Mouse (Mus musculus) CH12F3 (cell line): ENCODE measurements around the gene Ints5.
"Not testable (repeated sequence)": the region's sequence is repeated elsewhere in the genome, so short reads cannot be mapped to it uniquely, and the experiment has no call there.

Experiments
- in situ Hi-C: fragments of 300-500 bp; cut with MboI; formaldehyde crosslinking; loops from 2 replicates; pipeline ENCODE4 v1.14.3; 2020; ENCODE audit warnings: low sequenced_read_pairs

Ints5 gene

DNA sequence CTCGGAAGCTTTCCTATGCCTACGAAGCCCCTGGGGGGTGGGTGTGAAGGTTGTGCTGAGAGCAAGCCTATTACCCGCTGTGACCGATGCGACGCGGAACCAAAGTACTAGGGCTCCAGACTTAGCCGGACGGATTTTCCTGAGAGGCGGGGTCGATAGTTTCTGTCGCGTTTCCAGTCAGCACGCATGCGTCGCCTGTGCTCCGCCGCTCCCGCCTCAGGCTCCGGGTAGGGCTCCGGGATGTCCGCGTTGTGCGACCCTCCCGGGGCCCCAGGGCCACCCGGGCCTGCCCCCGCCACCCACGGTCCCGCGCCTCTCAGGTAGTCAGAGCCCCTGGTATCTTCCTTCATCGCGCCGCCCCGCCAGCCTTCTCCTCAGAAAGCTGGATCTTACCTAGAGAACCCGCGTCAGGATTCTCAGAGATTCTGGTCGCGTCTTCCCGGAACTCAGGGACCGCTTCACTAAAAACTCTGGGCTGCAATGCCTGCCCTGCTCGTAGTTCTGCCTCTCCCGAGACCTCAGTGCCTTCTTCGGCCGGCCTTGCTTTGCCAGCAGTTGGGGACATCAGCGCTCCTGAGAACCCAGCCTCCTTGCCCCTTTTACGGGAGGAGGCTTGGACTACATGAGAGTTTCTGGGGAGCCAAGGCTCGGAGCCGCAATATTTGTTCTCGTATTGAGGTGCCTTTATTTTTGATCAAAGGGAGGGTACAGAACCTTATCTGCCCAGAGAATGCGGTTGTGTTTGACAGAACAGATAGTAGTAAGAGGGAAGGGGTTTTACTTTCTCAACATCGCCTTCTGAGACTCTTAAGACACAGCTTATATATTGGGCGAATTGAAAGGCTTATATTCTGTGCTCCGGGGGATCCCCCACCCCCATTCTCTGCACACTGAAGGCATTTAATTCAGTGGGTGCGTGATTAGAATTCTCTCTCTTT is at the start of gene Ints5:
Ints5 (plus strand) TSS at position 177 of the 938 bp plus-strand sequence.
- in situ Hi-C loops, result no loop called here

DNA sequence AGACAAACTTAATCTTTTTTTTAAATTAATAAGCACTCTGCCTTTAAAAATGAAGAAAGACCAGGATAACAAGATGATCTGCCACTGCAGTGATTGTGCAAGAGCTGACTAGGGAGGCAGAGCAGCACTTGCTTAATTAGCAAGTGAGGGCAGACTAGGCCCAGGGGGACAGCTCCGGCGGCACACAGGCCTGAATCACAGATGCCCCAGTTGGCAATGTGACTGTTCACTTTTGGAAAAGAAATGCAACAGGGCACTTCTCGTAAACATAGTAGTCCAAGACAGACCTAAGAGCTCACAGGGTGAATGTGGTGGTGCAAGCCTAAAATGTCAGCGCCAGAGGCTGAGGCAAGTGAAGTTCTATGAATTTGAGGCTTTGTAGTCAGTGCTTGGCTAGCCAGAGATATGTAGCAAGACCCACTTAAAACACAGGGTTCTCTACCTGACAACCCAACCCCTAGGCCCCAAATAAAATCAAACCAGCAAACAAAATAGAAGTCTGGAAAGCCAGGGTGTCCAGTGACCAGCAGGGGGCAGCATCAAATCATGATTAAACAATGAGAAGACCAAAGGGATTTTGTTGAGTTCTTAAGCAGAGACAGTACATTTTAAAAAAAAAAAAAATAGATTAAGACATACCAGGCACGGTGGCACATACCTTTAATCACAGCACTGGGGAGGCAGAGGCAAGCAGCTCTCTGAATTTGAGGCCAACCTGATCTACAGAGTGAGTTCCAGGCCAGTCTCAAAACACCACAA is 48.3 kb upstream of the Ints5 start:
- in situ Hi-C loops, result loop anchor here (10.0 kb wide), 1 partner anchor 270 kb away; no protein-coding TSS in a partner anchor

DNA sequence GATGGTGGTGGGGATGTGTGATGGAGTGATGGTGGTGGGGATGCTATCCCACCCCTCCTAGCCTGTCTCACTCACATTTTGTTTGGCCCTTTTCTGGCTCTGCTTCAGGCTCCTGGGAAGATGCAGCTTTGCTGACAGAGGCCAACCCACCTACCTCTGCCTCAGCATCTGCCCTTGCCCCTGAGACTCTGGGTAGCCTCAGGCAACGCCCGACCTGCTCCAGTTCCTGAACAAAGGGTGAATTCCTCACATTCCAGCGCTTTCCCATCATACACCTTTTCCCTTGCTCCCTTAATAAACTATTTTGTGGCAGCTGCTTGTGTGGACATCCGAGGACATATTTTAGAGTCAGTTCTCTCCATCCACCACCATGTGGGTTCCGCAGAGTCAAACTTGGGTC is 44.4 kb upstream of the Ints5 start:
- in situ Hi-C loops, result loop anchor here (10.0 kb wide), 1 partner anchor 266 kb away; no protein-coding TSS in a partner anchor

DNA sequence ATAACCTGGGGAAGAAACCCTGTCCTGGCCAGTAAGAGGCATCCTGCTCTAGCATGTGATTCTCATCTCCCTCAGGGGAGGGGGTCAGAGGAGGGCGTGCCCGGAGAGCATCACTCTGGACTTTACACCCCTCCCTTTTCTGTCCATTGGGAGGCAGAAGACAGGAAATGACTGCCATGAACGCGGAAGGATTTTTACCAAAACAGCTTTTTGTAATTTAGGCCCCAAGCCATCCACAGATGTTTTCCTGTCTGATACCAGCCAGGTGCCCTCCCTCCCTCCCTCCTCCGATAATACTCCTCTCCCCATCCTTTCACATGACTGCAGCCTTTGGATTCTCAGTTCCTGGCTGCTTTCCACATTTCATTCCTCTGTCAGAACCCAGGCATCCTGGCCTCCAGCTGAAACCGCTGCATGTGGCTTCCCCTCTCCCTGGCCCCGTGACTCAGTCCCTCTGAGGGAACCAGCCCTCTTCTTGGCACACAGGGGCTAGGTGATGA is 42.4 kb upstream of the Ints5 start, which contains the start of gene Lrrn4cl:
Lrrn4cl (plus strand) TSS at position 367 of the 500 bp plus-strand sequence.
- in situ Hi-C loops, result no loop called here

DNA sequence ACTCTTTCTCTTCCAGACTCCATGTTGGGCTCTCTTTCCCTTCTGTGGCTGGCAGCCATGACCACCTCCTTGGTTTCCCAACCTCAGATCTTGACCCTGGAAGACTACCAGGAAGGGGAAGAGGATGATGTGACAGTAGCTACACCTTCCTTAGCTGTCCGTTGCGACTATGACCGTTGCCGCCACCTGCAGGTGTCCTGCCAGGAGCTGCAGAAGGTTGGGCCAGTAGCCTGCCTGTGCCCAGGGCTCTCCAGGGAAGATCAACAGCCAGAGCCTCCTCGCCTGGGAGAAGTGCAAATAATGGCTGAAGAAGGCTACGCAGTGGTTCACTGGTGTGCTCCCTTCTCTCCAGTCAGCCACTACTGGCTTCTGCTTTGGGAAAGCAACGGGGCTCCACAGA is 41.2 kb upstream of the Ints5 start:
- in situ Hi-C loops, result no loop called here

DNA sequence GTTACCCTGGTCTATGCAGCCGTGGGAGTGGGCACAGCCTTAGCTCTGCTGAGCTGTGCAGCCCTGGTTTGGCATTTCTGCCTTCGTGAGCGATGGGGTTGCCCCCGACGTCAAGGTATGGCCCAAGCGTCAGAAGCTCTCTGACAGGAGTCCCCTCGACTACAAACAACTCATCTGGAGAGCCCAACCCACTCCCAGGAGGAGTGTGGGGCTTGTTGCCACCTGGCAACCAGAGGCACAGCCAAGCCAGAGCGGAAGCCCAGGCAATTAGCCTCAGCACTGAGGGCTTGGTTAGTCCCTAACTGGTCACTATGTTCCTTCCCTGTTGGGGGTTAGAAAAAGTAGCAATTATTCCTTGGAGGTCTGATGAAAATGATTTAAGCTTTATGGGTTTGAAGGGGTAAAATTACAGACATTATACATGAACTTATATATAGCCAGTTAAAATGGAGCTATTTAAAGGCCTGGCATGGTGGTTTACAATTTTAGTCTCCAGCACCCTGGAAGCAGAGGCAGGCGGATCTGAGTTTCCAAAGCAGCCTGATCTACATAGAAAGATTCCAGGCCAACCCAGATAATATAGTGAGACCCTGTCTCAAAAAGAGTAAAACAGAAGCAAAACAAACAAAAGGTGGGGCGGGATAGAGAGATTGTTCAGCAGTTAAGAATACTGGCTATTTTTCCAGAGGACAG is 40.4 kb upstream of the Ints5 start:
- in situ Hi-C loops, result no loop called here

DNA sequence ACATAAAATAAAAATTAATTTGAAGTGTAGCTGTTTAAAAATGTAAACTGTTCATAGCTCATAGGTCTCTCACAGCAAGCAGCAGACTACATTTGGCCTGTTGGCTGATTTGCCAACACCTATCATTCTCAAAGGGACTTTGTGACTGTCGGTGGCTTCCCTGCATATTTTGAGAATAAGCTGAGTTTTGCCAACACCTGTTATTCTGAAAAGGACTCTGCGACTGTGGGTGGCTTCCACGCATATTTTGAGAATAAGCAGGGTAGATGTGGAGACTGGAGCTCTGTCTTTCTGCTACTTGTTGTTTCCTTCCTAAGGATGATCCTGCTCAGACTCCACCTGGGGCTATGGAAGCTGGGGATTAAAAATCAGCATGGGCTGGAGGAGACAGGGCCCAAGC is 39.7 kb upstream of the Ints5 start:
- in situ Hi-C loops, result no loop called here

DNA sequence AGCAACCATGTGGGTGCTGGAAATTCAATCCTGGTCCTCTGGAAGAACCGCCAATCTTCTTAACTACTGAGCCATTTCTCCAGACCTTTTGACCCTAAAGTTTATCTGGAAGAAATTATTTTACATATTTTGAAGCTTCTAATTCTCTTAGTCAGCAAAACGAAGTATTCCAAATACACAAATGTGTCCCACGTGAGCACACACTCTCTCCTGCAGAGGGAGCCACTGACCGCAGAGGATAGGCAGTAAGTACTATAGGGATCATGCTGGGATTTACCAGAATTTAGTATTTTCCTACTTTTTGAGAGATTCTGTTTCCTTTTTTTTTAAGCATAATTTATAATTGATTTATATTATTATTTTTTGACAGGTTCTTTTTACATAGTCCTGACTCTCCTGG is 35.1 kb upstream of the Ints5 start:
- in situ Hi-C loops, result no loop called here

DNA sequence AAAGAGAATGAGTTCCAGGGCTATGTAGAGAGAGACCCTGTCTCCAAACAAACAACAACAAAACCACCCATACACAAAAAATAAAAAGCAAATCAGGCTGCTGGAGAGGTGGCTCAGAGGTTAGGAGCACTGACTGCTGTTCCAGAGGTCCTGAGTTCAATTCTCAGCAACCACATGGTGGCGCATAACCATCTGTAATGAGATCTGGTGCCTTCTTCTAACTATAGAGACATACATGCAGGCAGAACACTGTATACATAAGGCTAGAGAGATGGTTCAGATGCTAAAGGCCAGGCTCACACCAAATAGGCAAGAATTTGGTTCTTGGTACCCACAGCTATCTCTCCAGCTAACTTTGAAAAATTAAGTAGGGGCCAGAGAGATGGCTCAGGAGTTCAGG is 33.8 kb upstream of the Ints5 start:
- in situ Hi-C loops, result no loop called here

DNA sequence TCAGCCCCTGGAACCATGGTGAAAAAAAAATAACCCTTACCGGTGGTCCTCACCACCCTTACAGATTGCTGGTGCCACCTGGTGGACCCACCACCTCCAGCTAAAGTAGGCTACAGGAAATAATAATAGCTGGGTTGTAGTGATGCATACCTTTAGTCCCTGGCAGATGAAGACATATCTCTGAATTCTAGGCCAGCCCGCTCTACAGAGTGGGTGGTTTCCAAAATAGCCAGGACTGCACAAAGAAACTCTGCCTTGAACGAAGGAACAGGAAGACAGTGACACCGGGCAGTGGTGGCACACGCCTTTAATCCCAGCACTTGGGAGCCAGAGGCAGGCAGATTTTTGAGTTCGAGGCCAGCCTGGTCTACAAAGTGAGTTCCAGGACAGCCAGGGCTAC is 28.5 kb upstream of the Ints5 start:
- in situ Hi-C loops, result no loop called here

DNA sequence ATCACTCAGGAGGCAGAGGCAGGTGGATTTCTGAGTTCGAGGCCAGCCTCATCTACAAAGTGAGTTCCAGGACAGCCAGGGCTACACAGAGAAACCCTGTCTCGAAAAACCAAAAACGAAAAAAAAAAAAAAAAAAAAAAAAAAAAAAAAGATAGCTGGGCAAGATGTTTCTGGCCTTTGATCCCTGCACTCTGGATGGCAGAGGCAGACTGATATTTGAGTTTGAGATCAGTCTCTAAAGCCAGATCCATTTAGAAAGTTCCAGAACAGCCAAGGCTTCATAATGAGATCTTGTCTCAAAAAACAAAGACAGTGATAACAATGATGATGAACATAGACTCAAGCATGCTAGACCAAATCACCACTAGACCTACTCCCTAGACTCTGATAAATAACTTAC is 22.4 kb upstream of the Ints5 start:
- in situ Hi-C loops, result not testable (repeated sequence)

DNA sequence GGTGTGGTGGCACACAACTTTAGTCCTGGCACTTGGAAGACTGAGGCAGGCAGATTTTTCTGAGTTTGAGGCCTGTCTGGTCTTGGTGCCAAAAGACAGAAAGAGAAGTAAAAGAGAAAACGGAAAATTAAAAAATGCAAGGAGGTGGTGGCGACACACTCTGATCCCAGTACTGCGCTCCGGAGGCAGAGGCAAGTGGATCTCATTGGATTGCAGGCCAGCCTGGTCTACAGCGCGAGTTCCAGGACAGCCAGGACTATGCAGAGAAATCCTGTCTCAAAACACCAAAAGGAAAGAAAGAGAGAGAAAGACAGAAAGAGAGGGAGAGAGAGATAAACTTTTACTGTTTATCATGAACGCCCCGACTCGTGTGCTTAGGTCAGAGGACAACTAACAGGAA is 22.0 kb upstream of the Ints5 start:
- in situ Hi-C loops, result no loop called here

DNA sequence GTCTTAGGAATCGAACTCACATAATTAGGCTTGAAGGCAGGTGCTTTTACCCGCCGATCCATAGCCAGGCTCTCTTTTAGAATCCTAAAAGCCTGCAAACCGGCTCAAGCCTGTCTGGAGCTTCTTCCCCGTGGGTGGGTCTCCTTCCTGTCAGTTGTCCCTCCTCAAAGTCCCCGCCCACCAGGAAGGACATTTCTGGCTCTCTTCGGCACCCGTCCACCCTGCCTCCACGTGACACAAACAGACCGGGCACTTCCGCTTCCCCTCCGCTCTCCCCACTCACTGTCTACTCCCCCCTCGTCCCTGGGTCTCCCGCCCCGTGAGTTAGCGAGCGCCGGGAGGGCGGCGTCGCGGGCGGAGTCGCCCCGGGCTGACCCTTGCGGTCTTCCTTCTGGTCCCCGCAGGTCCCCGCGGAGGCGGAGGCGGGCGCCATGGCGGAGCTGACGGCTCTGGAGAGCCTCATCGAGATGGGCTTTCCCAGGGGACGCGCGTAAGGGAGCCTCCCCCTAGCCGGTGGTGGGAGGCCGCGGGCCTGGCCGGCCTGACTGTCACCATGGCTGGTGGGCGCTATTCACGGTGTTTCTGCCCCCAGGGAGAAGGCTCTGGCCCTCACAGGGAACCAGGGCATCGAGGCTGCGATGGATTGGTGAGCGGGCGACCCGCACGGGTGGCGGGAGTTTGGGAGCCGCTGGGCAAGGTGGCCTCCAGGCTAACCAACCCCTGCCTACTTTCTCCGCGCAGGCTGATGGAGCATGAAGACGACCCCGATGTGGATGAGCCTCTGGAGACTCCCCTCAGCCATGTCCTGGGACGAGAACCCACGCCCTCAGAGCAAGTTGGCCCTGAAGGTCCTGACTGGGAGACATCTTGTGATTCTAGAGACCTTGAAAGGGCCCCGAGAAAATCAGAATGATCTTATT is 21.3 kb upstream of the Ints5 start, which contains the start of gene Ubxn1:
Ubxn1 (plus strand) TSS at position 230 of the 920 bp plus-strand sequence.
- in situ Hi-C loops, result no loop called here

DNA sequence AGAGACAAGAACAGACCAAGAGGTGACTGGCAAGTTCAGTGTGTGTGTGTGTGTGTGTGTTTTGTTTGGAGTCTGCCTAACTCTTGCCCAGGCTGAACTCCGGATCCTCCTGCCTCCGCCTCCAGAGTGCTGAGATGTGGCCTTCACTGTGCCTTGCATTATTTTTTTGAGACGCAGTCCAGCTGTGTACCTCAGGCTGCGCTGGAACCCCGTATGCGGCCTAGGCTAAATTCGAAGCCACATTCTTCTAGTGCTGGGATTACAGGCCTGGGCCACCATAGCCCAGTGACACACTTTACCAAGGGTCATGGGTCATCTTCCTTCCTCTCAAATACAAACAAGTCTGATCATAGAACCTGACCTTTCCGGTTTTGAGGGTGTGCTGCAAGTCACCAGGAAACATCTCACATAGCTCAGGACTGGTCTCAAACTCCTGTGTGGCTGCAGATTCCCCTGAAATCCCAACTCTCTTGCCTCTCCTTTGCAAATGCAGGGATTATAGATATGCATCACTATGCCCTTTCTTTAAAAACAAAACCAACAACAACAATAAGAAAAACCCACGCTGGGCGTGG is 20.5 kb upstream of the Ints5 start:
- in situ Hi-C loops, result no loop called here

DNA sequence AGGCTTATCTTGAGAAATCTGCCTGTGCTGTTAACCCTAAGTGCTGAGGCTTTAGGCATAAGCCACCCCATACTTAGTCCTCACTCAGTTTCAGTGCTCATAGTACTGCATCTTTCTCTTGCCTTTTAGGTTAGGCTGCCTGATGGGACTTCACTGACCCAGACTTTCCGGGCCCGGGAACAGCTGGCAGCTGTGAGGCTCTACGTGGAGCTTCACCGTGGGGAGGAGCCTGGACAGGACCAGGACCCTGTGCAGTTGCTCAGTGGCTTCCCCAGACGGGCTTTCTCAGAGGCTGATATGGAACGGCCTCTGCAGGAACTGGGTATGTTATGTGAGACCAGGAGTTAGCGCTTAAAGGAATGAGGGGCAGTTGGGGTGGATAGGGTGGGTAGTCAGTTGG is 17.8 kb upstream of the Ints5 start:
- in situ Hi-C loops, result no loop called here

DNA sequence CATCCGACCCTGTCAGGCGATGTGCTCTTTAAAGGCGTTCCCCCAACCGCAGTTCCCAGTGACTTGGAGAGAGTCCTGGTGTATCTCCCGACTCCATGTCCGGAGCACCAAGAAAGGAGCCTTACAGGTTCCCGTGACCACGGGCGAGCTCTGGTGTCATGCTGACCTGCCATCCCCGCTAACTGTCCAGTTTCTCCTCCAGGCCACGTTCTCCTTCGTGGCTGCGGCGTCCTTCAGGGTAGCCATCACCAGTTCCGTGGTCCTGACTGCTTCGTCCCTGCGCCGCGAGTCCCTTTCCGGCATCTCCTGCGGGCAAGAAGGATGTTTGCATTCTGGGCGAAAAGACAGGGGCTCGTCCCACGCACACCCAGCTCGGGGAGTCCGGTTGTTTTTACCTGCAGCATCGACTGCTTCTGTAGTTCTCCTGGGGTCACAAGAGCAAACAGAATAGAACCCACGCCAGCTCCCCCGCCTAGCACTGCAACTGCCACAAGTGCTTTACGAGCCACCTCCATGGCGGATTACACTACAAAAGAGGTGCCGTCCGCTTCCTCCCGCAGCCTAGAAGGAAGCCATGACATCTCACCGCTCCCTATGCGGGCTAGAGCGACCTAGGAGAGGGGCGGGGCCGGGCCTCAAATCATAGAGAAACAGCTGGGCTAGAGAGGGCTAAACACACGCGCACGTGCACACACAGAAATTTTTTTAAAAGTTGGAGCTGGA is 12.3 kb upstream of the Ints5 start, which contains the start of gene Uqcc3:
Uqcc3 (minus strand) TSS at position 613 of the 723 bp plus-strand sequence.
- in situ Hi-C loops, result no loop called here

DNA sequence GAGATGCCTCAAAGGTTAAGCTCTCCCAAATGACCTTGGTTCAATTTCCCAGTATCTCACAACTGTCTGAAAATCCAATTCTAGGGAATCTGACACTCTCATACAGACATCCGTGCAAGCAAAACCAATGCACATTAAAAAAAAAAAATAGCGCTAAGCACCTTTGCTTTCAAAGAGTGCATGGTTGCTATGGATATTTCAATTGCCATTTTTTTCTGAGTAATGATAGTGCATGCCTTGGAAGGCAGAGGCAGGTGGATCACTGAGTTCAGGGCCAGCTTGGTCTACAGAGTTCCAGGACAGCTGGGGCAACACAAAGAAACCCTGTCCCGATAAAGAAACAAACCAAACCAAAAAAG is 11.8 kb upstream of the Ints5 start:
- in situ Hi-C loops, result no loop called here

DNA sequence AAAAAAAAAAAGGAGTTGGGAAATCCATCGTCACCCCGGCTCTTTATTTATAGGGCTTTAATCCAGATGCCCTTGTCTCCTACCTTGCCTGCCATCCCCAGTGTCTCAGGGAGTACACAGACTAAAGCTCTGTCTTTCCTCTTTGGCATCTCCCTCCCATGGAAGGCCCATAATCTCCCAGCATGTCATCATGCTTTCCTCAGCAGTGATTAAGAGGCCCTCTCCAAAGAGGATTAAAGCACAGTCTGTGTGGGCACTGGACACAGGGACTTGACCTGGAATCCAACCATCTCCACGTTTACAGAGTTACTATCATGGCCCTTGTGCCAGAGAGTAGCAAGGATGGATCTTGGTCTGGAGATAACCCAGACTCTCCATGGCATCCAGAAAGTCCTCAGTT is 9.2 kb upstream of the Ints5 start, which contains the start of the genes Lbhd1 and Gm49403:
Lbhd1 (plus strand) TSS at position 117 of the 400 bp plus-strand sequence.
Gm49403 (plus strand) TSS at position 315 of the 400 bp plus-strand sequence.
- in situ Hi-C loops, result no loop called here
